Mouse (Mus musculus) liver, embryonic 14.5 days (tissue): Measurements from ENCODE around the gene Nme7. TPM values are rescaled to one million over a fixed set of nuclear protein-coding genes. Genes with fewer than 3 reads are reported as not detected.

Experiments
- ATAC-seq: fragments of 200-750 bp; cut with Nextera tagmentation; 2 replicates; pipeline ENCODE4 v1.8.0; 2017; ENCODE audit warnings: moderate number of reproducible peaks, mild to moderate bottlenecking, moderate library complexity; ENCODE audit not compliant: insufficient read depth
- DNase-seq, 3 experiments: peaks; one replicate each; pipeline ENCODE4 v3.0.0-alpha.2; 2012 to 2013; ENCODE audit warnings: low read depth in 3 of 3, low spot score in 3 of 3
- H3K27ac ChIP-seq: fragments of 300-500 bp; sonication (generic); 2 replicates; pipeline ENCODE4 v1.5.1; 2014; ENCODE audit warnings: moderate library complexity, mild to moderate bottlenecking, control low read depth, inconsistent platforms
- H3K27me3 ChIP-seq: fragments of 300-500 bp; sonication (generic); 2 replicates; pipeline ENCODE4 v1.6.1; 2014; ENCODE audit warnings: mild to moderate bottlenecking, low read length, moderate library complexity; ENCODE audit not compliant: control insufficient read depth, insufficient read depth
- H3K36me3 ChIP-seq: fragments of 300-500 bp; sonication (generic); replicated peaks from 2 replicates; pipeline ENCODE4 v1.6.1; 2014; ENCODE audit warnings: low read depth; ENCODE audit not compliant: control insufficient read depth, insufficient read depth
- H3K4me1 ChIP-seq, 2 experiments: fragments of 200-500 bp in 1 of 2; fragments of 300-500 bp in 1 of 2; sonication (generic) in 1 of 2; replicated peaks; 2 replicates each; pipeline ENCODE4 v1.6.1; 2012 to 2014; ENCODE audit warnings: antibody characterized with exemption in 1 of 2, inconsistent platforms in 1 of 2, low read length in 1 of 2; ENCODE audit not compliant: control insufficient read depth in 2 of 2, insufficient read depth in 2 of 2
- H3K4me2 ChIP-seq: fragments of 300-500 bp; sonication (generic); 2 replicates; pipeline ENCODE4 v1.6.1; 2014; ENCODE audit warnings: low read depth, mild to moderate bottlenecking, control low read depth, moderate library complexity
- H3K4me3 ChIP-seq, 2 experiments: fragments of 200-500 bp in 1 of 2; fragments of 300-500 bp in 1 of 2; sonication (generic) in 1 of 2; 2 replicates each; pipeline ENCODE4 v1.5.1; 2012 to 2014; ENCODE audit warnings: low read depth in 2 of 2, low read length in 2 of 2, mild to moderate bottlenecking in 2 of 2, control low read depth in 1 of 2, inconsistent platforms in 1 of 2, moderate library complexity in 1 of 2; ENCODE audit not compliant: insufficient read depth in 1 of 2
- H3K9ac ChIP-seq: fragments of 300-500 bp; sonication (generic); replicated peaks from 2 replicates; pipeline ENCODE4 v1.6.1; 2014; ENCODE audit warnings: mild to moderate bottlenecking, control low read depth, moderate library complexity
- H3K9me3 ChIP-seq: fragments of 300-500 bp; sonication (generic); 2 replicates; pipeline ENCODE4 v1.6.1; 2016; ENCODE audit warnings: low read length, mixed read lengths; ENCODE audit not compliant: control insufficient read depth
- CTCF ChIP-seq: IDR thresholded peaks from 2 replicates; pipeline ENCODE4 v1.5.1; 2016; ENCODE audit warnings: antibody characterized with exemption, low read depth, control low read depth
- EP300 ChIP-seq: IDR thresholded peaks from 2 replicates; pipeline ENCODE4 v1.6.1; 2016; ENCODE audit warnings: antibody characterized with exemption, low read depth
- WGBS: fragments of 180-500 bp; shearing (Covaris S2); extraction: QIAGEN DNeasy Blood & Tissue Kit; methylation state at CpG from one replicate; pipeline ENCODE4 v1.1.7; 2014; ENCODE audit not compliant: insufficient replicate concordance; 5-methylcytosine and 5-hydroxymethylcytosine counted together
- polyA plus RNA-seq, 2 experiments: library from polyadenylated mRNA; depleted of rRNA in 1 of 2; stranded (reverse) in 1 of 2; unstranded in 1 of 2; fragments of >200 nt; fragmentation: Nextera tagmentation in 1 of 2; extraction: Ambion mirVana in 1 of 2; gene quantifications; 2 replicates each; pipeline versions ENCODE4 v1.2.1 to v1.2.3; 2012 to 2014

The Nme7 gene
- polyA plus RNA-seq, 2 experiments = 6.4 to 13.0 TPM

DNA sequence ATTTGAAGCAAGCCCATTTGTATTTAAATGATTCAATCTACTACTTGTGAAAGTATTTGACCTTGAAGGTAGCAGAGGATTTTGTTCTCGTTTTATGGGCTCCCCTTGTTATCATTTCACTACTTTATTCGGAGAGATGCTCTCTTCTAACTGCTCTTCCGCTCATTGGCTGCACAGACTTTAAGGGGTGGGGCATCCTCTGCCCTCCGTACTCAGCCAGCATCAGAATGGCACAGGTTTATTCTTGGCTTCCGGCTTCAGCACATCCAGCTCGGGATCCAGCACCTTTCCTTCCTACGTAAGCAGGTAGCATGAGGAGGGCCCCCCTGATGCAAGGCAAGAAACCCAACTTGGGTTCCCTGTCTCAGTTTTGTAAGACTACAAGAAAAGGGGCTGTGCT is 69.1 kb downstream of the Nme7 start:
- Histone ChIP-seq H3K9ac (no peak overlapping the region), H3K36me3 (no peaks in the 10 kb centered on the region), H3K4me2 (no peak overlapping the region), H3K4me3 (no peak overlapping the region), H3K27ac (no peak overlapping the region), H3K4me1 (no peaks in the 10 kb centered on the region), H3K27me3 (no peaks in the 10 kb centered on the region), H3K9me3 (no peaks in the 10 kb centered on the region)
- WGBS = 71% methylated on average over 7 of the region's 7 CpGs
- DNase-seq (no peak), ATAC-seq (no peak)
- TF ChIP-seq EP300 (no peak), CTCF (no peak)

DNA sequence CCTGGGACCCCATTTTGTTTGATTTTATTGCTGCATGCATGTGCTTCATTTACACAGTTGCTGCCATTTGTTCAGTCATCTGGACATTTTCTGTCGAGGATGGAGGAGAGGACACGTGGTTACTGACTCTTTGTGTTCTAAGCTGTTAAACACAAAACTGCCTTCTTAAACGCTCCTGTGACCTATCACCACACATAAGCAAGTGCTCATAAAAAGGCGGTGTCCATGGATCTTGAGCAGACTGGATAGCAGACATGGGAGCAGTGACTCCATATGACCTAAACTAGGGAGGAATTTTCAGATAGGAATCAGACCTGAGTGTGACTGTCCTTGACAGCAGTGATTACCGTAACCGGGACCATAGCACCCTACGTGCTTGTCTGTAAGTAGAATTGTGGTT is 70.1 kb downstream of the Nme7 start:
- H3K9ac ChIP-seq = no peak overlapping the region
- H3K9me3 ChIP-seq = no peaks in the 10 kb centered on the region
- ATAC-seq (no peak), DNase-seq (no peak)
- H3K4me1 ChIP-seq = no peaks in the 10 kb centered on the region
- H3K27ac ChIP-seq = no peak overlapping the region
- H3K4me3 ChIP-seq = no peak overlapping the region
- H3K36me3 ChIP-seq = no peaks in the 10 kb centered on the region
- TF ChIP-seq CTCF (no peak), EP300 (no peak)
- no peaks in the 10 kb centered on the region for H3K27me3 ChIP-seq
- WGBS = 68% methylated on average over 7 of the region's 7 CpGs
- no peak overlapping the region for H3K4me2 ChIP-seq

DNA sequence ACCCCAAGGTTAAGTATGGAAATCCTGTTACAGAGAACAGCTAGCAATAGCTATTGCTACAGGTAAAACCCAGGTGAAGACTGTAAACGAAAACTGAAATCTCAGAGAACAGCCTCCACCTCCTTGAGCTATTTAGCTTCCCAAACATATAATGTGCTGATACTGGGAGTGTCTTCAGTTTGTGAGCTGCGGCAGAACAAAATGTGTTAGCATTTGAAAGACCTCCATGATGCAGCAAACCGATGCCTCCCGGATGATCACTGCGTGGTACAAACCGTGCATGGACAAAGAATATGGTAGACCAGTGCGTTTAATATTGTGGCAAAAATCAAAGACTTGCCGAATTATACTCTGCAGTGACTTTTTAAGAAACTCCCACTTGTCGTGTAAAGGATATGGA is 71.7 kb downstream of the Nme7 start:
- H3K4me3 ChIP-seq = no peak overlapping the region
- H3K9me3 ChIP-seq = no peaks in the 10 kb centered on the region
- H3K4me2 ChIP-seq = no peak overlapping the region
- 82% methylated on average over 9 of the region's 9 CpGs for WGBS
- TF ChIP-seq CTCF (no peak), EP300 (no peak)
- H3K9ac ChIP-seq = no peak overlapping the region
- H3K36me3 ChIP-seq = no peaks in the 10 kb centered on the region
- H3K27ac ChIP-seq = no peak overlapping the region
- no peak for ATAC-seq
- no peak for DNase-seq
- H3K27me3 ChIP-seq = no peaks in the 10 kb centered on the region
- no peaks in the 10 kb centered on the region for H3K4me1 ChIP-seq

DNA sequence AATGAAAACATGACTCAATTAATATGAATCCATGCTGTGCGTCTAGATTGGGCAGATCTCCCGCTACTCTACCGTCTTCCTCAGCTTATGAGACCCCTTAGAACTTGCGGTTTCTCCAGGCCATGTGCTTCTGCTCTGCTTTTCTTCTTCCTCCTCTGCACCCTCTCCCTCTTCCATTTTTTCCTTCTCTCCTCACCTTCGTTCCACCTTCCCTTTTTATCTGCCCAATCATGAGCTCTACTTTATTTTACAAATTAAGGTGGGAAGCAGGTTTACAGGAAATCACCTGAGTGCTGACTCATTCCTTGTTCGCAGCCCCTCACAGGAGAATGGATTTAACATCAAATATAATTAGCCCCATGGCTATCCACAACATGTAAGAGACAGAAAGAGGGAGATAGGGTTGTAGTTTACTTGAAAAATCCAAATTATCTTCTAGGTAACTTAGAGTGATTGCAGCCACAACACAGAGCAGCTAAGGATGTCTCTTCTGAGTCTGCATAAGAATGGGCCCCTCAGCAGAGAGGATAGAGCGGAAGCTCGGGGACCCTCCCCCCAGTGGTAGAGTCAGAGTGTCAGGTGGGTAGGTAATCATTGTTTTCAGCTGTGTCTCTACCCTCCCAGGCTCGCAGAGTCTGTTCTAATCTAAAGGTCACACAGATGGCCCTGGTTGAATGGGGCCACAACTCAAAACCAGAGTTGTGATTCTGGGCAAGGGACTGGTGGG is 73.0 kb downstream of the Nme7 start:
- H3K9me3 ChIP-seq = no peaks in the 10 kb centered on the region
- H3K36me3 ChIP-seq = no peaks in the 10 kb centered on the region
- ATAC-seq = no peak
- no peak overlapping the region for H3K9ac ChIP-seq
- 60% methylated on average over 9 of the region's 9 CpGs for WGBS
- no peak for DNase-seq
- no peak overlapping the region for H3K27ac ChIP-seq
- TF ChIP-seq EP300 (no peak), CTCF (no peak)
- H3K4me2 ChIP-seq = no peak overlapping the region
- no peaks in the 10 kb centered on the region for H3K4me1 ChIP-seq
- no peak overlapping the region for H3K4me3 ChIP-seq
- H3K27me3 ChIP-seq = no peaks in the 10 kb centered on the region

DNA sequence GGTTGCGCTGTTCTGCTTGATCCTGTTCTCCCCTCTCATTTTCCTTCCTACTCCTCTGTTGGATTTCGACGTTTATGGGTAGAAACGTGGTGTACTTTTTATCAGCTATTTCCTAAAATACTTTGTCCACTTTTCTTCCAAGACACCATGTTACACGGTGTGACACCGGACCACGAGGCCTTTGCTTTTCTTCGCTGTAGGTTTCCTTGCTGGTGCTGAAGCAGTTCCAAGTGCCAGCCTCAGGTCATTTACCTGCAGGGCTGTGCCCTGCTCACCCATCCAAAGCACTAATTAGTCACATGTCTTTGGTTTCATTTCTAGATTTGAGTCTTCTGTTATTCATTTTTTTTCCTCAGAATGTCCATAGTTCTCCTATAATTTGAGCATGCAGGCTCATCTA is 79.7 kb downstream of the Nme7 start:
- Histone ChIP-seq H3K4me1 (no peaks in the 10 kb centered on the region), H3K36me3 (no peaks in the 10 kb centered on the region), H3K4me3 (no peak overlapping the region), H3K9ac (no peak overlapping the region), H3K27ac (no peak overlapping the region), H3K4me2 (no peak overlapping the region), H3K9me3 (no peaks in the 10 kb centered on the region), H3K27me3 (no peaks in the 10 kb centered on the region)
- TF ChIP-seq CTCF (no peak), EP300 (no peak)
- 77% methylated on average over 8 of the region's 8 CpGs for WGBS
- no peak for ATAC-seq
- no peak for DNase-seq
